Mouse (Mus musculus): ENCODE measurements at regions not wholly inside any gene's neighbourhood (a gene's known extent, or its start where the extent isn't known, plus 50 kb on each side); places are given as distances from the start of the nearest gene placed in this dataset.
A peak's percentile ranks its signal among the peaks of the same experiment; 100 is the strongest.

DNA sequence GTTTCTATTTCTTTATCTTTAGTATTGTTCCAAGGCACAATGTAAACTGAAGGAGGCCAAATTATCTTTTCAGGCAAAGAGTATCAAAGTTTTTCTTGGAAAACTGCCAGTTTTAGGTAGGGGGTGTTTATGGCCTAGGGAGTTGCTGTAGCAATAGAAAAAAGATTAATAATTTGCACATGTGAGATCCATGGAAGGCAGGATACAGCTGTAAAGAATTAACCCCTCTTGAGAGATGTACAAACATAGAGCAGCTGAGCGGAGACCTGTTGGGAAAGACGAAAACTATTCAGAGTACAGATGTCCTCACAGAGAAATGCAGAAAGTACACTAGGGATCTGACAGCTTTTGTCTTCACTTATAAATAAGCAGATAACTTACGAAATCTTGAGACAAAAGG lies 176.8 kb downstream of the Fign start:
- no peak for DNase-seq

DNA sequence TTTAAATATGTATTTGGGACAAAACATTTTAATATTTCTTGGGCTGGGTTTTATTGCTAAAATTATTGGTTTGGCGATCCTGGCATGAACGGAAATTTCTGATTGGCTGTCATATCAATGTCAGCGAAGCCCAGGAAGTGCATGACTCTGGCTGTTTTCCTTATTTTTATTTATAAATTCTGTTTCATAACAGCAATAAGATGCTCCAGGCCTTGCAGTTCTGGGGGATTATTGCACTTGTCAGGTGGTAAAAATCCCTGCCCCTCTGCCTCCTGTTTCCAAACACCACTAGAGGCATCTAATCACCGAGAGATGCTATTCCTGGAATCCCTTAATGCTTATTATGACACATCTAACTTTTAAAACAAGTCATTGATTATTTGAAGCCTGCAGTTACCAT lies 177.8 kb downstream of the Fign start:
- DNase-seq: no peak

DNA sequence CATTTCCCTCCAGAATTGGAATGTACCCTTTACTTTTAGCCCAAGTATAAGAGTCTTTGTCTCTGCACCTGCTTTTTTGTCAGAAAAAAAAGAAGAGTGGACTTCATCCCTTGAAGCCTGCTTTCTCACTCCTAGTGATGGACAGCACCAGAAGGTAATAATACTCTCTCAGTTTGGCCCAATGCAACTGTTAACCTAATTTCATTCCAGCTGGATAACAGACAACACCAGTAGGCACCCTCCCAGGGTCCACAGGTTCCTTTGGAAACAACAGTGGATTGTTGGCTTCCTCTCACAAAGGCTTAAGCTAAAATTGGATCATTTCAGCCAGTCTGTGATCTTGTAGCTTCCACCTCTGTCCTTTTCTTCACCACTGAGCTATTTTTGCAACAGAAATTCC lies 197.2 kb downstream of the Fign start:
- DNase-seq: no peak

DNA sequence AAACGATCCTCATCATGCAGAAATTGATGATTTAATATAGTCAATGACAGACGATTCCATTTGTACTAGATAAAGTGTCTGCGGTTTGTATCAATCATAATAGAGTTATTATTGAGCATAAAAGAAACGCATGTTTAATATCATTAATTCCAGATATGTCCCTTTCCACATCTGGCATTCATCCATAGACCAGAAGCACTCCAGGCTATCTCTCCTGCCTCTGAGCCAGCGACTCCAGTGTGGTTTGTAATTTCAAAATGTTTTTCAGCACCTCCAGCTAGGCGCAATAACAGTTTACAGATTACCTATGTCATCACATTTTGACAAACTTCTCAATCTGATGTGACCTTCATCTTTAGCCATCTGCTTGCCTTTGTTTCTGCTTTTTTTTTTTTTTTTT lies 219.4 kb downstream of the Fign start:
- no peak for DNase-seq

DNA sequence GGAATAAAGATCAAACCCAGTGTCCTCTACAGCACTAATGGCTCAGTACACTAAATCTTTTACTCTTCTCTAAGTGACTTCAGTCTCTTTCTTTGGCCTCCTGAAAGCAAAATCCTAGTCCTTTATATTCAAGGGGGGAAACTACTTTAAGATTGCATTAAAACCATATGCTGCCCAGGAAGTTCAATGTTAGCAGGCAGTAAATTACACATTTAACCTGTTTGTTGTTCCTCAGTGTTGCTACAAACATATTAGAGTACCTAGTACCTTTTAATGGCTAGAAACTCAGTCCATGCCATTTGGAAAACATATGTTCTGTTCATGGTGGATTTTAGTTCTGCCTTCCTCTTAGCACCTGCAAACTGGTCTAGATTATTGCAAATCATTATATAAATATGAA lies 220.5 kb downstream of the Fign start:
- no peak for DNase-seq

DNA sequence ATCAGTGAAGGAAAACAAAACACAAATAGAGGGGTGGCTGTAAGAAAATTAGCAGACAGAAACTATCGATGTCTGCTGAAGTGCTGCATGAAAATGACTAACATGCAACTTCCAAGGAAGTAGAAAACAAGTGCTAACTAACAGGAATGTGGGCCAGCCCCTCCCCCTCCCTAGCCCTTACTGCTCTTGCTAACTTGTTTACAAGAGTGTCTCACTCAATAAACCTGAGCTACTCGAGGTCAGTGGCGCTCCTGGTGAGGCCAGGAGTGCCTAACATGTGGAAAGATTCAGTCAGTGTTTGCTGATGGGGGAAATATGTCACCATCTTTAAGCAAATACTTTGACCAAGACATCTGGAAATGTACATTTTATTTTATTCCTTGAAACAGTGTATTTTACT lies 221.5 kb downstream of the Fign start:
- DNase-seq: peak; percentile 82 to 85

DNA sequence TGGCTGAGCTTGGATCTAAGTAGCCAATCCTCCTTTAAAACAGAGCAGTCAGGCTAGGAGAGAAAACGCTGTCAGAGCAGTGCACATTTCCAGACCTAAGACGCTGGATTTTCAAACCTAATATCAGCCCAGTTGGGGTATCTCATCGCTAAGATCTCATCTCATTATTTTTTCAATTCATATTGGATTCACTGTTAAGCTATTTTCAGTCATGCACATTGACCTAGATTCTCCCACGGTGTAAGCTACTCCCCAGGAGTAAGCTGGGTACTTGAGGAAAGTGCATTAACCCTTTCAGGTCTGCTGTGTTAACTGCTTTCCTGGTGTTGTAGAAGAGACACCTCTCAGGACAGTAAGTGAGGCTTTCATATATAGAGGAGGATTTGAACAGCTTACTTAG lies 222.7 kb downstream of the Fign start:
- DNase-seq: no peak

DNA sequence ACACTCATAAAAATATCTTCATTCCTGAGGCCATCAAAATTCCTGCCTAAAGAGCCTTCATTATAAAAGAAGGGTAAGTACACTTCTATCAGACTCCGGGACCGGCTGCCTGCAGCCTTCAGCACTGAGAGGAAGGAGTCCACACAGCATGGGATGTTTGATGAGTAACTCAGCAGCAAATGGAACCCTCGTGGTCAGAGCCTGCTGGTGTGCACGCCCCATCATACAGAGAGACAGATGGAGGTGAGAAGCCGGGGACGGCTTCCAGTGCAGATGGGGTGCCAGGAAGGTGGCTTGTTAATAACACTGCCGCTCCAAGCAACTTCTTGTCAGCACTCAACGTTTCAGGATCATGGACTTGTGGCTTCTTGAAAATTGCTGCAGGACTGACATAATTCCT lies 231.3 kb downstream of the Fign start:
- DNase-seq: peak in 1 of 2 experiments; percentile 29

DNA sequence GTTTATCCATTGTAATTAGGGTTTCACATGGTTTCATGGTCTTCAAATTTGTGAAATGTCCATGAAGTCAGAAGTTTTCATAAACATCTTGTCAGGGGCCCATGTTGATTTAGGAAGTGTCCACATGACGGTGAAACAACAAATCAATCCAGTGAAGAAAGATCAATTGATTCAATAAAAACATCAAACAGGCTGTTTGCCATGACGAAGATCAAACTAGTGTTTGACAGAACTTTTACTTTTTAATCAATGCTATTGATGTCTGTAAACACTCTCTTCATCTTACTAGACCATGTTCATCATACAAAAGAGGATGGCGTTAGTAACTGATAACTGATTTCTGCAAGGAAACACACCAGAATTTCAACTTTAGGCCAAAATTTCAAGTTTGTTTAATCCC lies 236.0 kb downstream of the Fign start:
- no peak for DNase-seq

DNA sequence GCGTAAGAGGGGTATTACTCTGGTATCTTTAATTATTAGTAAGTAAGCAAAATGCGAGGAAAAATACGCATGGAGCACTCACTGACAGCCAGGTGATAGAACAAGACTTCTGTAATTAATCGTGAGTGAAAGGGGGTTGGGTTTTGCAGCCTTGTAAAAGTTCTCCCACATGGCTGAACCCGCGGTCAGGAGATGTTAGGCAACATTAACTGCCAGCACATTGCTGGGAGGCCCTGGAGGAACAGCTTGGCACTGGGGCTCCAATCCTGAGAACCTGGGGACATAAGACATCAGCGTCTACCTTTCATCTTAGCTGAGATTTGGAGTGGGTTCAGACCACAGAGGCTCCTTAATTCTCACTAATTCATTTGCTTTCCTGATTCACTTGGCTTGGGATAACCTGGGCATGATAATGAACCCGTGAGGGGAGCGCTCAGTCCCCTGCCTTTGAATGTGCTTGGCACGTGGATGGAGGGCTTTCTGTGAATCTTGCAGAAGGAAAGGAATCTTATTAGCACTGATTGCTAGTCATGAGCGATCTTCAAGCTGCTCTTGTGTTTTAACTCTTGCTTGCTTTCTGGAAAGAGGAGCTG lies 241.3 kb downstream of the Fign start:
- DNase-seq: peak in 1 of 2 experiments; percentile 32

DNA sequence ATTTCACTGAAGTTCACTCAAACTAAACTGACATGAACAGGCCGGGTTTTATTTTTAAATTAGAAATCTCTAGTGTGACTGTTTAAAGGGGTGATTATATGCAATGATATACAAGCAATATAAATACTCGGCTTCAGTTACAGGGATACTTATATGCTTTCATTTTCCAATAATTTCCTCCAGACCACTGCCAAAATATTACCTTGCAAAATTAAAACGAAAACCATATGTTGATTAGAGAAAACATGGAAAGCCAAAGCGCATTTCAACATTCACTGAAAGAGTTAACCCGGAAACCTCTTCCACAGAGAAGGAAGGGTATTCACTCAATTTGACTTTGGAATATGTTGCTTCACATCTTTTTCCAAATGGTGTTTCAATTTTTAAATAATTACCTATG lies 242.4 kb downstream of the Fign start:
- no peak for DNase-seq

DNA sequence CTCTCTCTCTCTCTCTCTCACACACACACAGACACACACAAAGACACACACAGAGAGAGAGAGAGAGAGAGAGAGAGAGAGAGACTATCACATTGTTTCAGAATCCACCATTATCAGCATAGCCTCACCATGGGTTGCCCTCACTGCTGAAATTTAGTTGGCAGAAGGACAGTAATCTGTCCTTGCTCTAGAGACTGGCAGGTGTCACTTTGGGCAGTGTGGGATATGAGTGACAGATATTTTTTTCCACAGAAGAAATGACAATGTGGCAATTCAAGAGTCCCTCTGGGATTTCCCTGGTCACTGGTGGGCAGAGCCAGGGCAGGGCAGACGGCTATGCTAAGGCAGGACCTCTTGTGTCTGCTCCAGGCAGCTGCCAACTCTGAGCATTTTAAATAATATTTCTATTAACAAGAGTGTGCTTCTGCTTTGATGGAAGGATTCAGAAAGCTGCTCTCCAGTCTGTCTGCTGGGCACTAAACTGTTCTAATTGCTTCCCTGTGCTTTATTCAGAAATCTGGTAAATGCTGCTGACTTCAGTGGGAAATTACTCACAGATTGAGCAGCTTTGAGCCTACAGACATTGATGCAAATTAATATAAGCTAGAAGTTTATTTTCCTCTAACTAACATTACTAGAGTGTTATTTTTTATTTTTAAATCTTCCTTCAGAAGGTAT lies 243.5 kb downstream of the Fign start:
- no peak for DNase-seq

DNA sequence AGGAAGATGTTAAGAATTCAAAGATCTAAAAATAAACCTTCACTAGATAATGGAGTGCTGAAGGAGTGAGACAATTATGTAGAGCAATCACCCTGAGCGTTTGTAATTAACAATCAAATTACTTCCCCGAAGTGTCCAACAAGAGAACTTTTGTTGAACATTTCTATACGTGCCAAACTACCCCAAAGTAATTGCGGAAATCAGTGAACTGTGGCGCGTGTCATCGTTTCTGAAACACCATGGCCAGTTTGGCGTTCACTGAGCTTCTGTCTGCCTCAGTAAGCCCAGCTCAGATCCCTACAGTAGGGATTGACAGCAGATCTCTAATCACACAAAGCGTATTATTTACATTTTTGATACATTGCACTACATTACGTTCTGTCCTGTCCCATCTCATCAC lies 244.6 kb downstream of the Fign start:
- DNase-seq: no peak

DNA sequence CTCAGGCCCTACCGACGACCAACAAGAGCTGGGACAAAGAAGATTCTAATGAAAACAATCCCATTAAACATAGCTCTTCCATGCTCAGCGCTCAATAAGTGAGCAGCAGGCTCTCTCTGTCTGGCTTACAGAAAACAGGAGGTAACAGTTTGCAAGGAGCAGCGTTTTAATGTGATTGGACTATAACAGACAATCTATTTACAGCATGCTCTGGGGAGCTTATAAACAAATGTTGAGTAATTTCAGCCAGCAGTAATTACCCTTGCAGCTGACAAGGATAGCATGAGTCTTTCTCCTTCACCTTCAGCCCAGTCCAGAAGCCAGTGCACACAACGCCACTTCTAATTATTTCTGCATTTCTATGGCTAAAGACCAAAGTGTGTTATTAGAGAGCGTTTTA lies 245.6 kb downstream of the Fign start:
- no peak for DNase-seq

DNA sequence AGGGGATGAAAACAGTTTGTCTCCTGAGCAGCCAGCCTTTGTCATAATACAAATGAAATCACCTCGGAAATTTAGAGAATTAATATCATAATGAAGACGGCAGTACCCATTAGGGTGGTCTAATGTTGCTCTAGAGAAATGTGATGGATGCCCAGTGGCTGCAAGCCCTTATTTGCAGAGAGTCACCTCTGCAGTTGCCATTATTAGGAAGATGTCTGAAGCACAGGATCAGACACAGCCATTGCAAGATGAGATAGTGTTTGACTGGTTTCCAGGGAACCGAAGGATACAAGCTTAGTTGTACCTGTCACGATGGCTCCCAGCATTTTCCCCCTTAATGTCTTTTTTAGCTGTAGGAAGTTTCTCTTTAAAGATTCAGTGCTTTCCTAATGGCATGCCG lies 247.8 kb downstream of the Fign start:
- no peak for DNase-seq

DNA sequence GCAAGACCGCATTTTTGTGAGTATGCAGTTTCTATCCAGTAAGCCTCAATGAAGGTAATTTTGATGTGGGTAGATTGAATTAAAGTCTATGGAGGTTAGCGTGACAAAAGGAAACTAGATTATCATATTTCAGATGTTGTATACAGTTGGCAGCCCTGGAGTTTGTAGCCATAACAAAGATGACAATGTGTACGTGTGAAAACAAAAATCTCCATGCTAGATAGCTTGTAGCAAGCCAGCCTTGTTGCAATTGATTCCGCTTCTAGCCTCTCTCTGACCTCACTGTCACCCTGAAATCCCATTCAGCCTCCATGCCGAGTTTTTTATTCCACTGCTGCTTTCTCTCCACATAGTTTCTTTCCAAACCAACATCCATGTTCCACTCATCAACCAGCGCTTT lies 248.4 kb downstream of the Fign start:
- DNase-seq: peak in 1 of 2 experiments; percentile 24

DNA sequence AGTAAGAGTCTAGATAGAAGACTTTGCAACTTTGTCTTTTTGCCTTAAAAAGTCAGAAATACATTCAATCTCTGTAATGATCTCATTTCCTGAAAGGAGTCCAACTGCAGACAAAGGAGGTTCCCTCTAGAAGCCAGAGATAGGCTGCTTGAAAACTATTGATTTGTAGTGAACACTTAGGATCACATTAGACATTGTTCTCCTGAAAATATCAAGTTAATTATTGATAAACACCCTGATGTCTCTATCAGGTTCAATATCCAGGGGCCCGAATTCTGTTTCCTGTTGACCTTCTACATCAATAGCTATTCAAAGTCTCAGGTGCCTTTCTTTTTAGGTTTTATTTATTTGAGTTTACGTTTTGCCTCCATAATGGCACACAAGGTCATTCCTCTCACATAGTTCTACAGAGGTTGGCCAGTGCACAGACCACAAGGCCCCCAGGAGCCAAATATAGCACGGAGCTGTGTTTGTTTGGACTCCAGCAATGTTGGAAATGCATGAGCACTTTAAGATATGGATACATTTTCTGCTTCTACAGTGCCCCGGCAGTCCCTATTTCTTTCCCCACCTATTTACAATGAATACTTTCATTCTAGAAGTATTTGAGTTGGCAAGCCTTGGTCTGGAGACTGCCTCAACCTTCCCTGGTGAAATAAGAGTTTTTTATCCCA lies 265.7 kb downstream of the Fign start:
- DNase-seq: no peak

DNA sequence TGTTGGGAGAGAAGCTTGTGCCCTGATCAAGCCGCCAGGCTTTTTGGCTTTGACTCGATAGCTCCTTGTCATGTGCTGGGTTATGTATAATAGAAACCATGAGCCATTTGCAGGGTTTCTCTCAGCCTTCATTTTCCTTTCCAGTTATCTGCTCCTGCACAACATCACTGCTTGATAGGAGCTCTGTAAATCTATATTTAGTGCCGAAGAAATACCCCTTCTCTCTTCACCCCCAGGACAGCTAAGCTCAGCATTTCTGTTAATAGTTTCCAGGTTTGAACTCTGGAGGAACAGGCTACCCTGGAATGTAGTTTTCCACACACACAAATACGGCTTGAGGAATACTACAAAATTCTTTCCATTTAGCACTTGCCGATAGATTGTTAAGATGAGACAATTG lies 267.4 kb downstream of the Fign start:
- no peak for DNase-seq

DNA sequence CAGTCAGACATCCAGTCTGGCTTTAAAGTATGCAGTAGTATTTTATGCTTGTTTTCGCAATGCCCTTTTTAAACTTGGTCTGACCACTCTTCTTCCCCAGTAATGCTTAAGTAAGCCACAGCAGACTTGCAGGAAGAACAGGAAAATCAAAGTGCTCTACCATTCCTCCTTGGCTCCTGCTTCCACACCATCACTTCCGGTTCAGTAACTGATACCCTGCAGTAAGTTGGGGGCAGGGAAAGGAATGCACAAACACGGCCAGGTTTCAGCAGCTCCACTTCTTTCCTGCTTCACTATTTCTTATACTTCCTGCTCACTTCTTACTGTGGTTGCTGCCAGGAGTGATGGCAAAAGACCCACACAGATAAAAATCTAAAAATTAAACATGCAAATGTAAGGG lies 269.2 kb downstream of the Fign start:
- DNase-seq: no peak

DNA sequence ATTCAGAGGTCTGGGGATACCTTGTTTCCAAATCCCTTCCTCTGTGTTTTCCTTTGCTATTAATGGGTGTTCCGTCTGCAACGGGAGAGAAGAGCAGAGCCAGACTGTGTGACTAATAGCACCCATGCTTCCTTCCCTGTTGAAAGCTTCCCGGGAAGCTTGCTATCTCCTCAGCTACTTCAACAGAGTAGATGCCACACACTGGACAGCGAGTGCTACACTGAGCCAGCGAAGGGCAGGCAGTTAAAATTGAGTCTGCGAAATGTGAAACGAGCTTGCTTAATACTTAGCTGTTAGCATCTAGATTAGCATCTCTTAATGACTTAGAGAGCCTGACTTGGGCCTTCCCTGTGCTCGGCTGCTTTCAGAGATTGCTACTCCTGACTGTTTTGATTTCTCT lies 278.4 kb downstream of the Fign start:
- DNase-seq: no peak
